Mouse (Mus musculus) lung, postnatal 0 days (tissue): ENCODE data around the gene Exoc3l.
A peak's percentile ranks its signal among the peaks of the same experiment; 100 is the strongest.

Source experiments
- CTCF ChIP-seq: IDR thresholded peaks from 2 replicates; pipeline ENCODE4 v1.5.1; 2016; ENCODE audit warnings: antibody characterized with exemption, mild to moderate bottlenecking
- EP300 ChIP-seq: IDR thresholded peaks from 2 replicates; pipeline ENCODE4 v1.6.1; 2016; ENCODE audit warnings: antibody characterized with exemption, mild to moderate bottlenecking, control low read depth

DNA sequence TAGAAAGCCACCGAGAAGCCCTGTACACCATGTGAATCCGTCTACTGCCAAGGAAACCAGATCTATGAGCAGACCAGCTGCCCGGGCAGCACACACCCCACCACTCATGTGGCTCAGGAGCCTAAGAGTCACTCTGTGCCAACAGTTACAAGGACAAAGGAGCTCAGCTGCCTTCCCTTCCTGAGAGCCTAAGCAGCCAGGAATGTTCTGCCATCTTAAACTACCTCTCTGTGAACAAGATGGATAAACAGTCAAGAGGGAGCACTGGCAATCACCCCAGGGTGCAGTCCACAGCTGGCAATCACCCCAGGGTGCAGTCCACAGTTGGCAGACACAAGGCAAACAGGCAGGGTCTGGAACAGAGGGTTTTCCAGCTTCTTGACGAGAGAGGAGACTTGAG, 22.0 kb upstream of the Exoc3l start:
- TF ChIP-seq CTCF (no peak), EP300 (peak; percentile 17; the same call in 1 of the 2 replicates)
